Mouse (Mus musculus) left cerebral cortex, postnatal 14 days (tissue): ENCODE results near the gene Rtel1. TPM values are rescaled to one million over a fixed set of nuclear protein-coding genes. Genes with fewer than 3 reads are reported as not detected.

Experiments
- DNase-seq, 2 experiments: peaks; one replicate each; pipeline ENCODE4 v3.0.0; 2021 to 2022; ENCODE audit warnings: low spot score in 2 of 2, mixed read lengths in 1 of 2
- intact Hi-C: fragments of 180-260 bp; cut with DNase I; formaldehyde crosslinking; loops from one replicate; pipeline ENCODE4 v1.15.1; 2025
- total RNA-seq, 2 experiments: library from RNA; stranded (reverse); gene quantifications; 2 replicates each; pipeline ENCODE4 v1.2.3; 2021

The Rtel1 gene
- total RNA-seq, 2 experiments from 2014 or later, result 23.3 to 24.8 TPM

GRCm38 (mm10) chr2:181381631-181382306 lies 62.2 kb downstream of the Rtel1 start:
- intact Hi-C loops, result no loop called here

GRCm38 (mm10) chr2:181384463-181384862 lies 64.9 kb downstream of the Rtel1 start:
- DNase-seq, result no peak
- intact Hi-C loops, result no loop called here

More at GRCm38 (mm10) chr2:181381631-181382306, 62.2 kb downstream of the Rtel1 start:
- DNase-seq, result no peak

GRCm38 (mm10) chr2:181384919-181385391 lies 65.4 kb downstream of the Rtel1 start:
- peak in 1 of 2 experiments; percentile 40 for DNase-seq
- intact Hi-C loops, result no loop called here

GRCm38 (mm10) chr2:181385885-181386284 lies 66.3 kb downstream of the Rtel1 start:
- peak; percentile 59 to 71 for DNase-seq
- intact Hi-C loops, result no loop called here

- intact Hi-C loops, result no loop called here
- DNase-seq, result no peak
Measured at GRCm38 (mm10) chr2:181386663-181387210, 67.2 kb downstream of the Rtel1 start.

- no peak for DNase-seq
- intact Hi-C loops, result loop anchor here (5.0 kb wide), 2 partner anchors 107 to 187 kb away; partner anchors contain the start of gene Tpd52l2
Measured at GRCm38 (mm10) chr2:181390136-181390870, 70.8 kb downstream of the Rtel1 start.

- intact Hi-C loops, result loop anchor here (5.0 kb wide), 2 partner anchors 106 to 186 kb away; partner anchors contain the start of gene Tpd52l2
- no peak for DNase-seq
Measured at GRCm38 (mm10) chr2:181391022-181391421, 71.5 kb downstream of the Rtel1 start.

GRCm38 (mm10) chr2:181391541-181391940 lies 72.0 kb downstream of the Rtel1 start:
- intact Hi-C loops, result loop anchor here (5.0 kb wide), 2 partner anchors 106 to 186 kb away; partner anchors contain the start of gene Tpd52l2

GRCm38 (mm10) chr2:181392600-181393213 lies 73.2 kb downstream of the Rtel1 start:
- peak; percentile 86 to 92 for DNase-seq
- intact Hi-C loops, result loop anchor here (5.0 kb wide), 2 partner anchors 105 to 185 kb away; partner anchors contain the start of gene Tpd52l2

More at GRCm38 (mm10) chr2:181391541-181391940, 72.0 kb downstream of the Rtel1 start:
- no peak for DNase-seq

GRCm38 (mm10) chr2:181394086-181394485 lies 74.5 kb downstream of the Rtel1 start:
- no peak for DNase-seq
- intact Hi-C loops, result loop anchor here (5.0 kb wide), 2 partner anchors 103 to 183 kb away; partner anchors contain the start of gene Tpd52l2

GRCm38 (mm10) chr2:181397207-181397761 lies 77.7 kb downstream of the Rtel1 start:
- intact Hi-C loops, result no loop called here
- DNase-seq, result no peak

- intact Hi-C loops, result no loop called here
- DNase-seq, result no peak
Measured at GRCm38 (mm10) chr2:181401497-181401896, 82.0 kb downstream of the Rtel1 start.

GRCm38 (mm10) chr2:181403722-181404121 lies 84.2 kb downstream of the Rtel1 start:
- intact Hi-C loops, result no loop called here
- no peak for DNase-seq

Other genes starting within 250 kb of the Rtel1 start
- 100 to 1,000 TPM; 179 to 188 TPM for gene Kcnq2, start 184.4 kb upstream of the Rtel1 start, total RNA-seq
- 1,000 to 10,000 TPM; 1,193 to 1,221 TPM for gene Eef1a2, start 162.7 kb upstream of the Rtel1 start, total RNA-seq
- 100 to 1,000 TPM; 114 to 118 TPM for gene Ppdpf, start 132.5 kb upstream of the Rtel1 start, total RNA-seq
- gene Ptk6, start 117.0 kb upstream of the Rtel1 start, total RNA-seq, result under 1 TPM in 1 of 2 experiments, not detected in 1; 0.08 TPM
- under 1 TPM; 0.30 to 0.35 TPM for gene Srms, start 106.6 kb upstream of the Rtel1 start, total RNA-seq
- gene Fndc11, start 99.7 kb upstream of the Rtel1 start, total RNA-seq, result not detected
- 1 to 10 TPM; 1.8 to 2.1 TPM for gene Helz2, start 77.7 kb upstream of the Rtel1 start, total RNA-seq
- gene Gmeb2, start 31.7 kb upstream of the Rtel1 start, total RNA-seq, result 10 to 100 TPM; 18.3 to 20.0 TPM
- gene Stmn3, start 5.2 kb upstream of the Rtel1 start, total RNA-seq, result 100 to 1,000 TPM; 839 to 875 TPM
- gene Zgpat, start 45.2 kb downstream of the Rtel1 start, total RNA-seq, result 10 to 100 TPM; 62.1 to 63.3 TPM
- 10 to 100 TPM; 36.4 to 42.5 TPM for gene Arfrp1, start 45.7 kb downstream of the Rtel1 start, total RNA-seq
- 10 to 100 TPM; 31.3 to 35.1 TPM for gene Lime1, start 60.3 kb downstream of the Rtel1 start, total RNA-seq
- gene Zbtb46, start 139.7 kb downstream of the Rtel1 start, total RNA-seq, result 10 to 100 TPM; 14.3 to 16.9 TPM
- gene Abhd16b, start 173.5 kb downstream of the Rtel1 start, total RNA-seq, result not detected
- 10 to 100 TPM; 69.5 to 74.8 TPM for gene Tpd52l2, start 177.4 kb downstream of the Rtel1 start, total RNA-seq
- gene Dnajc5, start 200.7 kb downstream of the Rtel1 start, total RNA-seq, result 100 to 1,000 TPM; 300 to 308 TPM